Comparison of ENCODE assay signal across 9 mouse cellular contexts in the genomic region with DNA sequence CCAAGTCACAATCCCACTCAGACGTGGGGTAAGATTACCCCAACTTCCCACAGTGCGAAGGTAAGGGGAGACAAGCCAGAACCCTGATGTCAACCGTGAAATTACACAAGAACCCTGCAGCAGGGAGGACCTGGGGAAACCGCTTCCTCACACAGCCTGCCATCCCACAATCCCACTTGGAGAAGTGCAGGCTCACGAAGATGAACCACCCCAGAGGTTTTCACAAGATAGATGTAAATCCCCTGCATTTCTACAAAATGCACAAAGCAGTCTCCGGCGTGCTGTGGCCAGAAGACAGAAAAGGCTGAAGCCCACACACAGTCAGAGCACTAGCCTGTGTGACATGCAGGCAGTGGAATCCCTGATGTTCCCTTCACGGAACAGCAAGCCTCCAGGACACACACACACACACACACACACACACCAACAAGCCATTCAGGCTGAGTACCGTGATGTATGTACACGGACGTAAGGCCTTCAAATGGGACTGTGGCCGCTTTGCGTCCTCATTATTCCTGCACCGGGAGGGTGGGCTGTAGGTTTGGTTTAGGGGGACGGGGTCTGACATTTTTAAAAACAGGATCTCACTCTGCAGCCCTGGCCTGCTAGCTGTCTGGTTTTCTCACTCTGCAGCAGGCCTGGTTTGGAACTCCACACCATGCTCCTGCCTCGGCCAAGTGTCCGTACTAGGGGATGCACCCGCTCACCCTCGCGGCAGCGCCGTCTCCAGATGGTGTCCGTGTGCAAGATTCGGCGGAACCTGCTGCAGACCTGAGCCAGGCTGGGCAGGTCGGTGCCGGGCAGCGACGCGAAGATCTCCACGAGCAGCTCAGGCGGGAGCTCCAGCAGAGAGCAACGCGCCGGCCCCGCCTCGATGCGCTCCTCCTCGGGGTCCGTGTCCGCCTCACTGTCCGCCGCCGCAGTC. TPM values are rescaled to one million over a fixed set of nuclear protein-coding genes. Genes with fewer than 3 reads are reported as not detected.
DNase-seq lines count a peak whose midpoint lies in the region; ATAC-seq and TF ChIP-seq lines count a peak whose summit lies in the region.
"Had no signal": no experiment of that assay in that cellular context is flagged by ENCODE, and none has a peak within 500 bp of the region (broad histone marks: within the 10 kb centered on the region; RNA-seq: fewer than 3 reads in every experiment).

No protein-coding gene starts in this region.

- H3K27me3 ChIP-seq in heart, embryonic 13.5 days (replicated peaks): no peaks in the 10 kb centered on the region
- H3K27me3 ChIP-seq in CH12.LX (replicated peaks) (peaks cover 4% of the 10 kb centered on the region), myocyte (ENCODE audit: control insufficient read depth, insufficient read depth, insufficient read length) (no peaks in the 10 kb centered on the region)
- no peaks in the 10 kb centered on the region for H3K27me3 ChIP-seq in embryonic facial prominence, embryonic 10.5 days (replicated peaks; ENCODE audit: low read depth, poor library complexity, severe bottlenecking)
- H3K27me3 ChIP-seq in intestine, embryonic 14.5 days (replicated peaks; ENCODE audit: control insufficient read depth, insufficient read depth, low read length): no peaks in the 10 kb centered on the region

- WGBS in heart, embryonic 13.5 days: 4% methylated on average over 44 of the region's 44 CpGs
- WGBS in embryonic facial prominence, embryonic 10.5 days: 2% methylated on average over 44 of the region's 44 CpGs
- 2% methylated on average over 44 of the region's 44 CpGs for WGBS in intestine, embryonic 14.5 days

- TF ChIP-seq EP300 in CH12.LX (IDR thresholded peaks at IDR 0.05; ENCODE audit: low read length): no peak

- peak overlapping the region; percentile 27 for H3ac ChIP-seq in myocyte (ENCODE audit: control insufficient read depth, insufficient read length)

- peak overlapping the region; percentile 96 for H3K4me3 ChIP-seq in heart, embryonic 13.5 days
- H3K4me3 ChIP-seq in CH12.LX (replicated peaks in 1 of 3; ENCODE audit: low read depth in 2 of 3, low read length in 2 of 3, poor library complexity in 1 of 3) (peak overlapping the region; percentile 88 to 98 (median 93)), myocyte (peak overlapping the region; percentile 52)
- peak overlapping the region; percentile 90 for H3K4me3 ChIP-seq in embryonic facial prominence, embryonic 10.5 days
- H3K4me3 ChIP-seq in intestine, embryonic 14.5 days (ENCODE audit: low read depth, low read length): peak overlapping the region; percentile 97

- in situ Hi-C loops in CH12.LX (cut with MboI; ENCODE audit: low pct_ligation_motif_present, low pct_unique_long_range_greater_than_20kb, low sequenced_read_pairs): loop anchor here (25.0 kb wide), 1 partner anchor 859 kb away; a partner anchor contains a TSS

- intact Hi-C loops in heart, postnatal 36 days (cut with DNase I): loop anchor here (2.0 kb wide), 1 partner anchor 31 kb away; no protein-coding TSS in a partner anchor

- H3K4me2 ChIP-seq in heart, embryonic 13.5 days: peak overlapping the region; percentile 95
- H3K4me2 ChIP-seq in CH12.LX (ENCODE audit: insufficient read depth, low read depth, poor library complexity, severe bottlenecking) (peak overlapping the region; percentile 74), myocyte (ENCODE audit: low read depth) (peak overlapping the region; percentile 98)
- peak overlapping the region; percentile 89 for H3K4me2 ChIP-seq in intestine, embryonic 14.5 days (ENCODE audit: low read length)

- H3K9ac ChIP-seq in heart, embryonic 13.5 days: peak overlapping the region; percentile 94
- peak overlapping the region; percentile 64 for H3K9ac ChIP-seq in CH12.LX (ENCODE audit: insufficient read depth, low read depth)
- peak overlapping the region; percentile 76 for H3K9ac ChIP-seq in intestine, embryonic 14.5 days (ENCODE audit: low read length)

- dilution Hi-C loops in CH12.LX (cut with MboI; ENCODE audit: extremely low pct_ligation_motif_present, extremely low pct_unique_long_range_greater_than_20kb, low sequenced_read_pairs): no loop called here

- TF ChIP-seq POLR2A in CH12.LX (IDR thresholded peaks at IDR 0.05; ENCODE audit: low read depth, low read length) (no peak), myocyte (IDR thresholded peaks at IDR 0.05; ENCODE audit: insufficient read length, low read depth) (no peak)

- peaks cover 26% of the 10 kb centered on the region for H3K4me1 ChIP-seq in heart, embryonic 13.5 days
- peaks cover 19 to 52% of the 10 kb centered on the region in 2 experiments for H3K4me1 ChIP-seq in CH12.LX (ENCODE audit: control insufficient read depth in 1 of 2, insufficient read depth in 2 of 2)
- peaks cover 60% of the 10 kb centered on the region for H3K4me1 ChIP-seq in embryonic facial prominence, embryonic 10.5 days
- peaks cover 22% of the 10 kb centered on the region for H3K4me1 ChIP-seq in intestine, embryonic 14.5 days (replicated peaks; ENCODE audit: control insufficient read depth, insufficient read depth, low read length)

- TF ChIP-seq RAD21 in CH12.LX (IDR thresholded peaks at IDR 0.05; ENCODE audit: low read depth, low read length): no peak

- H3K27ac ChIP-seq in heart, embryonic 13.5 days (replicated peaks): peak overlapping the region; percentile 73
- H3K27ac ChIP-seq in CH12.LX (ENCODE audit: insufficient read depth, low read depth): peak overlapping the region; percentile 24
- H3K27ac ChIP-seq in embryonic facial prominence, embryonic 10.5 days (replicated peaks): peak overlapping the region; percentile 87
- H3K27ac ChIP-seq in intestine, embryonic 14.5 days (ENCODE audit: low read depth): peak overlapping the region; percentile 43; the same call in 1 of the 2 replicates

- TF ChIP-seq CTCF in CH12.LX (conservative IDR thresholded peaks at IDR 0.05 in 1 of 2, IDR thresholded peaks at IDR 0.05 in 1 of 2; ENCODE audit: low read depth in 2 of 2, low read length in 2 of 2): no peak

- H3K79me2 ChIP-seq in CH12.LX (replicated peaks; ENCODE audit: control insufficient read depth, extremely low read depth, insufficient read depth, poor library complexity, severe bottlenecking) (peaks cover 38% of the 10 kb centered on the region), myocyte (ENCODE audit: control insufficient read depth, insufficient read depth) (peaks cover 34% of the 10 kb centered on the region)

- H3K36me3 ChIP-seq in heart, embryonic 13.5 days: no peaks in the 10 kb centered on the region
- peaks cover 0 to 21% of the 10 kb centered on the region in 2 experiments for H3K36me3 ChIP-seq in CH12.LX (replicated peaks in 1 of 2; ENCODE audit: control insufficient read depth in 1 of 2, insufficient read depth in 1 of 2, low read length in 1 of 2)
- H3K36me3 ChIP-seq in embryonic facial prominence, embryonic 10.5 days (replicated peaks): no peaks in the 10 kb centered on the region
- no peaks in the 10 kb centered on the region for H3K36me3 ChIP-seq in intestine, embryonic 14.5 days (ENCODE audit: control insufficient read depth, insufficient read depth, low read length)
- H3K36me3 ChIP-seq in myocyte (ENCODE audit: control insufficient read depth, insufficient read depth): no peaks in the 10 kb centered on the region

- DNase-seq in heart, postnatal 36 days: no peak
- no peak for DNase-seq in CH12.LX (ENCODE audit: extremely low read depth)
- no peak for DNase-seq in embryonic facial prominence, embryonic 10.5 days (ENCODE audit: low spot score)
- DNase-seq in intestine, embryonic 14.5 days (ENCODE audit: low spot score): peak; percentile 57
- DNase-seq in thymus, postnatal 10 days (ENCODE audit: low spot score in 2 of 2): no peak
- DNase-seq in ovary, postnatal 36 days (ENCODE audit: low spot score): no peak

- ATAC-seq in heart, embryonic 13.5 days (ENCODE audit: extremely low read depth, insufficient number of reproducible peaks, low FRiP score, low TSS enrichment): no peak; the same call in 1 of the 2 replicates
- no peak; the same call in none of the 2 replicates for ATAC-seq in intestine, embryonic 14.5 days (replicated peaks; ENCODE audit: low FRiP score, low TSS enrichment, low read depth)

- H3K9me3 ChIP-seq in heart, embryonic 13.5 days: no peaks in the 10 kb centered on the region
- H3K9me3 ChIP-seq in CH12.LX (replicated peaks; ENCODE audit: low read length): no peaks in the 10 kb centered on the region
- no peaks in the 10 kb centered on the region for H3K9me3 ChIP-seq in embryonic facial prominence, embryonic 10.5 days
- no peaks in the 10 kb centered on the region for H3K9me3 ChIP-seq in intestine, embryonic 14.5 days (ENCODE audit: control insufficient read depth, low read length)

TF ChIP-seq in CH12.LX, 34 proteins besides CTCF, POLR2A, EP300 and RAD21 (continues in another document):
- TF ChIP-seq KAT2A (IDR thresholded peaks at IDR 0.05; ENCODE audit: insufficient replicate concordance, low read length): no peak

TF ChIP-seq in myocyte, 11 proteins besides CTCF, POLR2A, EP300 and RAD21 (continues in another document):
- no peak for TF ChIP-seq POLR2AphosphoS2 (IDR thresholded peaks at IDR 0.05; ENCODE audit: insufficient read length, low read depth)

RNA-seq across cellular contexts. Expression of a gene that starts 0.6 kb away (rescaled TPM):
- polyA plus RNA-seq in heart, embryonic 13.5 days (2015; fragmentation: Nextera tagmentation; extraction: Ambion mirVana): 7.8 and 9.8 TPM in 2 replicates
- 100 to 1,000 TPM; 122 to 133 TPM for total RNA-seq in heart, postnatal 36 days (2021)
- total RNA-seq in CH12.LX (2012; rRNA removed) (13.2 and 13.9 TPM in 2 replicates), CH12.LX (2014; rRNA removed) (9.2 and 14.2 TPM in 2 replicates)
- polyA plus RNA-seq in CH12.LX (2012; ENCODE audit: insufficient read length, low read depth) (24.7 and 31.9 TPM in 2 replicates), myocyte (2012; fragmentation: generic; extraction: Trizol) (23.3 TPM)
- polyA plus RNA-seq in embryonic facial prominence, embryonic 10.5 days (2016; fragmentation: Nextera tagmentation; extraction: Ambion mirVana): 13.9 and 15.0 TPM in 2 replicates
- polyA plus RNA-seq in intestine, embryonic 14.5 days (2014; fragmentation: Nextera tagmentation; extraction: Ambion mirVana): 14.5 and 14.9 TPM in 2 replicates

RNA-seq across cellular contexts. Expression of a gene that starts 12.1 kb away (rescaled TPM):
- 187 and 188 TPM in 2 replicates for polyA plus RNA-seq in heart, embryonic 13.5 days (2015; fragmentation: Nextera tagmentation; extraction: Ambion mirVana)
- total RNA-seq in heart, postnatal 36 days (2021): 100 to 1,000 TPM; 266 to 268 TPM
- total RNA-seq in CH12.LX (2012; rRNA removed): 49.4 and 55.8 TPM in 2 replicates
- 48.9 and 53.7 TPM in 2 replicates for total RNA-seq in CH12.LX (2014; rRNA removed)
- 45.7 and 56.2 TPM in 2 replicates for polyA plus RNA-seq in CH12.LX (2012; ENCODE audit: insufficient read length, low read depth)
- 199 and 215 TPM in 2 replicates for polyA plus RNA-seq in embryonic facial prominence, embryonic 10.5 days (2016; fragmentation: Nextera tagmentation; extraction: Ambion mirVana)
- polyA plus RNA-seq in intestine, embryonic 14.5 days (2014; fragmentation: Nextera tagmentation; extraction: Ambion mirVana): 226 and 231 TPM in 2 replicates
- polyA plus RNA-seq in myocyte (2012; fragmentation: generic; extraction: Trizol): 186 TPM

RNA-seq across cellular contexts. Expression of a gene that starts 33.9 kb away (rescaled TPM):
- not detected in 2 replicates for polyA plus RNA-seq in heart, embryonic 13.5 days (2015; fragmentation: Nextera tagmentation; extraction: Ambion mirVana)
- not detected for total RNA-seq in heart, postnatal 36 days (2021)
- not detected in 2 replicates for total RNA-seq in CH12.LX (2012; rRNA removed)
- not detected in 2 replicates for total RNA-seq in CH12.LX (2014; rRNA removed)
- polyA plus RNA-seq in CH12.LX (2012; ENCODE audit: insufficient read length, low read depth): not detected in 2 replicates
- not detected in 2 replicates for polyA plus RNA-seq in embryonic facial prominence, embryonic 10.5 days (2016; fragmentation: Nextera tagmentation; extraction: Ambion mirVana)
- not detected in 2 replicates for polyA plus RNA-seq in intestine, embryonic 14.5 days (2014; fragmentation: Nextera tagmentation; extraction: Ambion mirVana)
- polyA plus RNA-seq in myocyte (2012; fragmentation: generic; extraction: Trizol): not detected
- total RNA-seq: adrenal gland, postnatal 36 days had no signal

Comparison
In these comparisons a context has a peak if more than half of its experiments do, and no peak if none do; other contexts are left out.
1. H3K27ac ChIP-seq: peak in every context shown above with its lines; median percentile 87 in embryonic facial prominence, embryonic 10.5 days; 73 in heart, embryonic 13.5 days; 43 in intestine, embryonic 14.5 days; 24 in CH12.LX.